Mouse (Mus musculus): ENCODE results near the gene Pex7. TPM values are rescaled to one million over a fixed set of nuclear protein-coding genes. Genes with fewer than 3 reads are reported as not detected.

The Pex7 gene
- polyA plus RNA-seq, 1 experiment from 2014 or later: 44.5 TPM

DNA sequence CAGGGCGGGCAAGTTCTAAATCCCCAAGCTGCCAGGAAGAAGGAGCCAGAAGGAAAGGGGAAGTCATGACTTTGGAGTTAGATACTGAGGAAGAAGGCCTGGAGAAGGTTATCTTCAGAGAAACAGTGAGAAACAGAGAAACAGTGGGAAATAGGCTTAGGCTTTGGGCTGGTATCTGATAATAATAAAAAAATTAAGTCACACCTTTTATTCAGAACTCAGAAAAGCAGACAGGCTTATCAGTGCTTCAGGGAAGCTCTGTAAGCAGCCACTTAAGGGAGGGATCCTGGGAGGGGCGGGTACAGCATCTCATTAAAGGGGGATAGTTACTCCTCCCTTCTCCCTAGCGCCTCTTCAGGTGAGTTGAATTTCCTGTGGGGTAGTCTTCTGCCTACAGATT lies 86.5 kb downstream of the Pex7 start:
- Histone ChIP-seq H3K4me2 (ENCODE audit: low read length) (no peak overlapping the region), H3K4me3 (ENCODE audit: control insufficient read depth in 1 of 2, insufficient read depth in 1 of 2, low read depth in 1 of 2, low read length in 2 of 2) (no peak overlapping the region), H3K27ac (replicated peaks in 1 of 2; ENCODE audit: control insufficient read depth in 1 of 2, insufficient read depth in 1 of 2, low read depth in 2 of 2, low read length in 2 of 2) (no peak overlapping the region), H3K9ac (ENCODE audit: low read length) (no peak overlapping the region), H3K9me3 (ENCODE audit: control insufficient read depth, low read length) (no peaks in the 10 kb centered on the region), H3K36me3 (ENCODE audit: control insufficient read depth, insufficient read depth, low read length) (no peaks in the 10 kb centered on the region), H3K4me1 (ENCODE audit: control insufficient read depth in 2 of 2, insufficient read depth in 2 of 2, low read length in 2 of 2) (peaks cover 12 to 20% of the 10 kb centered on the region in 2 experiments), H3K27me3 (ENCODE audit: control insufficient read depth, insufficient read depth, low read length) (no peaks in the 10 kb centered on the region)
- 64% methylated on average over 3 of the region's 3 CpGs for WGBS
- no peak for ATAC-seq (ENCODE audit: insufficient number of reproducible peaks, insufficient read depth, low FRiP score, low read depth)

DNA sequence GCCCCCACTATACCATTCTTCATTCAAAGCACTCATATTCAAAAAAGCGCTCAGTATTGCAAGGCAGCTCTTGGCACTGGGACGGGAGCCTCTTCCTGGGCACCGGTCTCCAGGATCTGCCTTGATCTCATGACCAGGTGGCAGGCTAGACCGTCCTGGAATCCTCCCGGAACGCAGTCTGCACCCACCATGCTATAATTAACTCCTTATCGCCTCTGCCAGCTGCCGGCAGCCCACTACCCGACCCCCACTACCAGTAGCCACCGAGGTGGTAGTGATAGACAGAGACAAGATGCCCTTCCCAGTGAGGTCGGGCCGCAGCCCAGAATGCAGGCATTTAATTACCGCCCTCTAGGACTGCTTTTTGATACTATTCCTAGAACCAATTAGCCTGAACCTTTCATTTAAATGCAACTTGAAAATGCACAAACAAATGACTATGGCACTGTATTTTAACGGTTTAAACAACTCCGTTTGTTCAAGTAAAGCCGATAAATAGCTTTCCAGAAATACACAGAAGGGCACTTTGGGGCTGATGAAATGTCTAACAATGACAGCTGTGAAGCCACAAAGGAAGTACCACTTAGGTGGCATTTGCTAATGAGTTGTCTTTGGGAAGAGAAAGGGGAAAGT lies 88.7 kb downstream of the Pex7 start:
- Histone ChIP-seq H3K4me1 (ENCODE audit: control insufficient read depth in 2 of 2, insufficient read depth in 2 of 2, low read length in 2 of 2) (peaks cover 17 to 37% of the 10 kb centered on the region in 2 experiments), H3K4me2 (ENCODE audit: low read length) (peak overlapping the region; percentile 29)

GRCm38 (mm10) chr10:19815371-19815770 lies 92.1 kb downstream of the Pex7 start:
- peak; percentile 63 for ATAC-seq (ENCODE audit: insufficient number of reproducible peaks, insufficient read depth, low FRiP score, low read depth)
- H3K9ac ChIP-seq (ENCODE audit: low read length): no peak overlapping the region; the same call in 1 of the 2 replicates
- H3K4me1 ChIP-seq (ENCODE audit: control insufficient read depth in 2 of 2, insufficient read depth in 2 of 2, low read length in 2 of 2): peaks cover 19 to 54% of the 10 kb centered on the region in 2 experiments
- H3K27ac ChIP-seq (replicated peaks in 1 of 2; ENCODE audit: control insufficient read depth in 1 of 2, insufficient read depth in 1 of 2, low read depth in 2 of 2, low read length in 2 of 2): peak overlapping the region; percentile 41 to 43; a peak in 2 of 4 replicates
- no peaks in the 10 kb centered on the region for H3K36me3 ChIP-seq (ENCODE audit: control insufficient read depth, insufficient read depth, low read length)
- H3K27me3 ChIP-seq (ENCODE audit: control insufficient read depth, insufficient read depth, low read length): 0 out of 2 replicates have a peak, but pooled peaks cover 5% of the 10 kb centered on the region
- no peaks in the 10 kb centered on the region for H3K9me3 ChIP-seq (ENCODE audit: control insufficient read depth, low read length)
- peak overlapping the region; percentile 31 for H3K4me2 ChIP-seq (ENCODE audit: low read length)
- 2% methylated on average over 8 of the region's 8 CpGs for WGBS
- no peak overlapping the region for H3K4me3 ChIP-seq (ENCODE audit: control insufficient read depth in 1 of 2, insufficient read depth in 1 of 2, low read depth in 1 of 2, low read length in 2 of 2)

More for the DNA sequence above, 88.7 kb downstream of the Pex7 start:
- Histone ChIP-seq H3K27me3 (ENCODE audit: control insufficient read depth, insufficient read depth, low read length) (no peaks in the 10 kb centered on the region), H3K9me3 (ENCODE audit: control insufficient read depth, low read length) (no peaks in the 10 kb centered on the region), H3K9ac (ENCODE audit: low read length) (no peak overlapping the region), H3K27ac (replicated peaks in 1 of 2; ENCODE audit: control insufficient read depth in 1 of 2, insufficient read depth in 1 of 2, low read depth in 2 of 2, low read length in 2 of 2) (no peak overlapping the region), H3K36me3 (ENCODE audit: control insufficient read depth, insufficient read depth, low read length) (no peaks in the 10 kb centered on the region), H3K4me3 (ENCODE audit: control insufficient read depth in 1 of 2, insufficient read depth in 1 of 2, low read depth in 1 of 2, low read length in 2 of 2) (no peak overlapping the region)
- WGBS: 16% methylated on average over 16 of the region's 16 CpGs
- ATAC-seq (ENCODE audit: insufficient number of reproducible peaks, insufficient read depth, low FRiP score, low read depth): no peak

- no peaks in the 10 kb centered on the region for H3K9me3 ChIP-seq (ENCODE audit: control insufficient read depth, low read length)
- 0 out of 4 replicates have a peak overlapping the region, but pooled peaks of 1 of the 2 experiments have one; percentile 15 for H3K27ac ChIP-seq (replicated peaks in 1 of 2; ENCODE audit: control insufficient read depth in 1 of 2, insufficient read depth in 1 of 2, low read depth in 2 of 2, low read length in 2 of 2)
- no peaks in the 10 kb centered on the region for H3K36me3 ChIP-seq (ENCODE audit: control insufficient read depth, insufficient read depth, low read length)
- WGBS: 18% methylated on average over 9 of the region's 9 CpGs
- peak overlapping the region; percentile 14; the same call in 1 of the 2 replicates for H3K4me2 ChIP-seq (ENCODE audit: low read length)
- peaks cover 7 to 36% of the 10 kb centered on the region in 2 experiments for H3K4me1 ChIP-seq (ENCODE audit: control insufficient read depth in 2 of 2, insufficient read depth in 2 of 2, low read length in 2 of 2)
- no peak for ATAC-seq (ENCODE audit: insufficient number of reproducible peaks, insufficient read depth, low FRiP score, low read depth)
- H3K27me3 ChIP-seq (ENCODE audit: control insufficient read depth, insufficient read depth, low read length): 0 out of 2 replicates have a peak, but pooled peaks cover 5% of the 10 kb centered on the region
- no peak overlapping the region for H3K9ac ChIP-seq (ENCODE audit: low read length)
- no peak overlapping the region for H3K4me3 ChIP-seq (ENCODE audit: control insufficient read depth in 1 of 2, insufficient read depth in 1 of 2, low read depth in 1 of 2, low read length in 2 of 2)
Observed at GRCm38 (mm10) chr10:19811436-19812172, 95.9 kb downstream of the Pex7 start.

DNA sequence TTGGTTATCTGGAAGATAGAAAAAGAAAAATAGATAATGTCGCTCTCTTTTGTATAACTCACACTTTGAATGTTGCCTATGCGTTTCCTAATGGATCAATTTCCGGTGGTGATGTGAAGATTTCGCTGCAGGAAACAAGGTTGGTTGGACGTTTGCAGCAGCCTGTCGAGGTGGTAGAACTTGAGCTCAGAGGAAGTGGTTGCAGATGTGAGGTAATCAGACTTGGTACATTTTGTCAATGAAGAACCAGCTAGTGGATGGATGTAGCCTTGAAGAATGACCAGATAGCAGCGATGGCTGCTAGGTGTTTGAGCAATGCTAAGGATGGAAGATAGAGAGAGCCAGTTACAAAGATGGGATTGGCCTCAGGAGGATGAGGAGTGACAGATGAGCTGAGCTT lies 102.7 kb downstream of the Pex7 start:
- Histone ChIP-seq H3K27me3 (ENCODE audit: control insufficient read depth, insufficient read depth, low read length) (no peaks in the 10 kb centered on the region), H3K36me3 (ENCODE audit: control insufficient read depth, insufficient read depth, low read length) (no peaks in the 10 kb centered on the region), H3K4me2 (ENCODE audit: low read length) (no peak overlapping the region), H3K9ac (ENCODE audit: low read length) (no peak overlapping the region), H3K4me3 (ENCODE audit: control insufficient read depth in 1 of 2, insufficient read depth in 1 of 2, low read depth in 1 of 2, low read length in 2 of 2) (no peak overlapping the region), H3K9me3 (ENCODE audit: control insufficient read depth, low read length) (no peaks in the 10 kb centered on the region), H3K4me1 (ENCODE audit: control insufficient read depth in 2 of 2, insufficient read depth in 2 of 2, low read length in 2 of 2) (no peaks in the 10 kb centered on the region), H3K27ac (replicated peaks in 1 of 2; ENCODE audit: control insufficient read depth in 1 of 2, insufficient read depth in 1 of 2, low read depth in 2 of 2, low read length in 2 of 2) (no peak overlapping the region)
- ATAC-seq (ENCODE audit: insufficient number of reproducible peaks, insufficient read depth, low FRiP score, low read depth): no peak
- WGBS: 84% methylated on average over 7 of the region's 7 CpGs

Other genes with a start within 250 kb of the Pex7 start
- gene Il20ra, start 195.1 kb downstream of the Pex7 start, polyA plus RNA-seq (2014; fragmentation: Nextera tagmentation; extraction: Ambion mirVana): 0.09 and 0.22 TPM in 2 replicates
- 0.75 and 0.77 TPM in 2 replicates for gene Slc35d3, start 56.2 kb downstream of the Pex7 start, polyA plus RNA-seq (2014; fragmentation: Nextera tagmentation; extraction: Ambion mirVana)
- 4.4 and 4.5 TPM in 2 replicates for gene Map3k5, start 26.8 kb upstream of the Pex7 start, polyA plus RNA-seq (2014; fragmentation: Nextera tagmentation; extraction: Ambion mirVana)
- gene Map7, start 240.8 kb upstream of the Pex7 start, polyA plus RNA-seq (2014; fragmentation: Nextera tagmentation; extraction: Ambion mirVana): 5.2 and 6.6 TPM in 2 replicates

All from heart, embryonic 14.5 days (tissue).